ENCODE assay signal across 10 mouse cellular contexts in the genomic region with DNA sequence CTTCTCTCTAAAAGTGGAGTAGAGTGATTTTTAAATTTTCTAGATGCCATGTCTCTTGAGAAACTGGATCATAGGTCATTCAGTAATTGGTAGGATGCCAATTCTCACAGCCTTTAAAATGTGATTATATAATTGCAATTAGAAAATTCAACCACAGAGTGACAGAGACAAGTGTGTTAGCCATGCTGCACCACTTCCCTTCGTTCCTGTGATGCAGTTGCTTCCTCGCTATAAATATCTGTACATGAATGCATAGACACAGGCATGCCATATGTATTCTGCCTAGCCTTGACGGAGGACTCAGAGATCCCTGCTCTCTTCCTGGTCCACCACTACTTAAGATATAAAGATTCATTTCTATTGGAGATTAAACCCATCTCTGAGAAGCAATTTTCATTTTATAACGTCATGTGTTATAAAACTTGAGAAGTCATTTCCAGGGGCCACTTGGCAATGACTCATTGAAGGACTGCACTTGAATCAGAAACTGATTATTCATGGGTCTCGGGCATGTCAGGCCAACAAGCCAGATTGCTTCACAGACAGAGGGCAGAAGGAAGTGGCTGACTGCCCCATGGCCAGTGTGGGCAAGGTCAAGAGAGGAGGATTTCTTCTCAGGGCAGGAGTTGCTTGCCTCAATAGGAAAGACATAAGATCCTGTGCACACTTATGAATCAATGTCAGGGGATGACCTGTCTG.
DNase-seq lines count a peak whose midpoint lies in the region; ATAC-seq lines count a peak whose summit lies in the region.
"Had no signal": no experiment of that assay in that cellular context is flagged by ENCODE, and none has a peak within 500 bp of the region (broad histone marks: within the 10 kb centered on the region; RNA-seq: fewer than 3 reads in every experiment).

No protein-coding gene starts in this region.

- no peak for ATAC-seq in lung, embryonic 16.5 days (ENCODE audit: low read depth)
- ATAC-seq: liver, embryonic 12.5 days; midbrain, embryonic 15.5 days had no signal

- H3K9me3 ChIP-seq in heart, embryonic 10.5 days, result no peaks in the 10 kb centered on the region
- H3K9me3 ChIP-seq in lung, embryonic 16.5 days (ENCODE audit: control insufficient read depth, low read length), result no peaks in the 10 kb centered on the region
- H3K9me3 ChIP-seq: liver, embryonic 12.5 days; midbrain, embryonic 15.5 days had no signal

- no peak overlapping the region for H3K4me2 ChIP-seq in lung, embryonic 16.5 days (ENCODE audit: low read depth, low read length)
- H3K4me2 ChIP-seq: liver, embryonic 12.5 days; midbrain, embryonic 15.5 days had no signal

- no peaks in the 10 kb centered on the region for H3K4me1 ChIP-seq in heart, embryonic 10.5 days
- H3K4me1 ChIP-seq in lung, embryonic 16.5 days (replicated peaks; ENCODE audit: control insufficient read depth, insufficient read depth, low read length), result peaks cover 7% of the 10 kb centered on the region; the same call in 1 of the 2 replicates
- H3K4me1 ChIP-seq: liver, embryonic 12.5 days; midbrain, embryonic 15.5 days had no signal

- no peaks in the 10 kb centered on the region for H3K36me3 ChIP-seq in heart, embryonic 10.5 days
- no peaks in the 10 kb centered on the region for H3K36me3 ChIP-seq in lung, embryonic 16.5 days (ENCODE audit: control insufficient read depth, insufficient read depth, low read length)
- H3K36me3 ChIP-seq: liver, embryonic 12.5 days; midbrain, embryonic 15.5 days had no signal

- no peak overlapping the region for H3K27ac ChIP-seq in heart, embryonic 10.5 days
- 0 out of 2 replicates have a peak overlapping the region, but pooled peaks have one; percentile 12 for H3K27ac ChIP-seq in lung, embryonic 16.5 days (ENCODE audit: low read length)
- H3K27ac ChIP-seq: liver, embryonic 12.5 days; midbrain, embryonic 15.5 days had no signal

- DNase-seq in heart, adult 18-20 months, result peak; percentile 17 to 28
- no peak for DNase-seq in heart, embryonic 10.5 days (ENCODE audit: low spot score)
- peak; percentile 10 to 68 for DNase-seq in urinary bladder, postnatal 36 days (ENCODE audit: low spot score in 2 of 2)
- DNase-seq in urinary bladder, postnatal 10 days (ENCODE audit: low spot score), result no peak
- DNase-seq in frontal cortex, adult 2 months (ENCODE audit: extremely low spot score in 1 of 2, low spot score in 1 of 2), result no peak
- no peak for DNase-seq in cerebellum, adult 8-10 months
- DNase-seq in frontal cortex, postnatal 10 days (ENCODE audit: low spot score in 2 of 2), result no peak

- no peak overlapping the region for H3K4me3 ChIP-seq in heart, embryonic 10.5 days
- no peak overlapping the region for H3K4me3 ChIP-seq in lung, embryonic 16.5 days (ENCODE audit: low read length)
- H3K4me3 ChIP-seq: liver, embryonic 12.5 days; midbrain, embryonic 15.5 days had no signal

- no peak overlapping the region for H3K9ac ChIP-seq in lung, embryonic 16.5 days (ENCODE audit: low read length)
- H3K9ac ChIP-seq: liver, embryonic 12.5 days; midbrain, embryonic 15.5 days had no signal

- no peaks in the 10 kb centered on the region for H3K27me3 ChIP-seq in heart, embryonic 10.5 days (ENCODE audit: insufficient read depth, poor library complexity, severe bottlenecking)
- H3K27me3 ChIP-seq in lung, embryonic 16.5 days (ENCODE audit: control insufficient read depth, insufficient read depth, low read depth, low read length), result no peaks in the 10 kb centered on the region
- H3K27me3 ChIP-seq: liver, embryonic 12.5 days; midbrain, embryonic 15.5 days had no signal

- WGBS in heart, embryonic 10.5 days, result 73% methylated on average over 5 of the region's 5 CpGs
- 58% methylated on average over 5 of the region's 5 CpGs for WGBS in lung, embryonic 16.5 days

Comparison
In these comparisons a context has a peak if more than half of its experiments do, and no peak if none do; other contexts are left out.
1. DNase-seq: peak in heart, adult 18-20 months (2 of 2) and urinary bladder, postnatal 36 days (2 of 2); none in heart, embryonic 10.5 days (single experiment), urinary bladder, postnatal 10 days (single experiment), frontal cortex, adult 2 months (0 of 2), cerebellum, adult 8-10 months (single experiment) and frontal cortex, postnatal 10 days (0 of 2).